Mouse (Mus musculus) spleen, adult 12 weeks (tissue): ENCODE measurements around the gene Parp11.
"Not testable (repeated sequence)": the region's sequence is repeated elsewhere in the genome, so short reads cannot be mapped to it uniquely, and the experiment has no call there.

Experiments used
- DNase-seq: peaks from one replicate; pipeline ENCODE4 v3.0.0; 2022; ENCODE audit warnings: low spot score

Parp11 gene

GRCm38 (mm10) chr6:127496841-127497656 is 50.4 kb downstream of the Parp11 start:
- DNase-seq, result no peak

GRCm38 (mm10) chr6:127500119-127500518 is 53.5 kb downstream of the Parp11 start:
- no peak for DNase-seq

GRCm38 (mm10) chr6:127500806-127501205 is 54.2 kb downstream of the Parp11 start:
- no peak for DNase-seq

GRCm38 (mm10) chr6:127502530-127502929 is 55.9 kb downstream of the Parp11 start:
- DNase-seq, result no peak

GRCm38 (mm10) chr6:127513776-127514175 is 67.1 kb downstream of the Parp11 start:
- DNase-seq, result not testable (repeated sequence)

GRCm38 (mm10) chr6:127521176-127521575 is 74.5 kb downstream of the Parp11 start:
- no peak for DNase-seq

GRCm38 (mm10) chr6:127522326-127522725 is 75.7 kb downstream of the Parp11 start:
- no peak for DNase-seq

- peak; percentile 58 for DNase-seq
Measured at GRCm38 (mm10) chr6:127524442-127524841, 77.8 kb downstream of the Parp11 start.

GRCm38 (mm10) chr6:127528625-127529024 is 82.0 kb downstream of the Parp11 start:
- DNase-seq, result no peak

GRCm38 (mm10) chr6:127529451-127529850 is 82.8 kb downstream of the Parp11 start:
- DNase-seq, result peak; percentile 68

- DNase-seq, result no peak
Measured at GRCm38 (mm10) chr6:127530206-127530605, 83.6 kb downstream of the Parp11 start.

GRCm38 (mm10) chr6:127531412-127532205 is 85.0 kb downstream of the Parp11 start:
- no peak for DNase-seq

GRCm38 (mm10) chr6:127532304-127532703 is 85.7 kb downstream of the Parp11 start:
- peak; percentile 25 for DNase-seq

GRCm38 (mm10) chr6:127533766-127534165 is 87.1 kb downstream of the Parp11 start:
- no peak for DNase-seq

GRCm38 (mm10) chr6:127537035-127537434 is 90.4 kb downstream of the Parp11 start:
- DNase-seq, result no peak

- DNase-seq, result no peak
Measured at GRCm38 (mm10) chr6:127538118-127538517, 91.5 kb downstream of the Parp11 start.

GRCm38 (mm10) chr6:127539226-127539625 is 92.6 kb downstream of the Parp11 start:
- DNase-seq, result no peak

GRCm38 (mm10) chr6:127539659-127540058 is 93.0 kb downstream of the Parp11 start:
- DNase-seq, result no peak

GRCm38 (mm10) chr6:127540517-127540916 is 93.9 kb downstream of the Parp11 start:
- no peak for DNase-seq

GRCm38 (mm10) chr6:127541617-127542374 is 95.2 kb downstream of the Parp11 start:
- no peak for DNase-seq
